Mouse (Mus musculus): ENCODE measurements around the gene Ift27.

GRCm38 (mm10) chr15:78158335-78158734, 15.6 kb downstream of the Ift27 start:
- TF ChIP-seq CTCF (IDR thresholded peaks at IDR 0.05; ENCODE audit: borderline replicate concordance, insufficient read depth, low read depth, low read length) (no peak), POLR2A (IDR thresholded peaks at IDR 0.05; ENCODE audit: borderline replicate concordance, insufficient read depth, low read length) (no peak)
